Mouse (Mus musculus) frontal cortex, postnatal 36 days (tissue): Measurements from ENCODE around the gene Npm3.

ENCODE experiments used
- DNase-seq, 2 experiments: peaks; one replicate each; pipeline ENCODE4 v3.0.0; 2022; ENCODE audit warnings: low spot score in 2 of 2

Gene Npm3

DNA sequence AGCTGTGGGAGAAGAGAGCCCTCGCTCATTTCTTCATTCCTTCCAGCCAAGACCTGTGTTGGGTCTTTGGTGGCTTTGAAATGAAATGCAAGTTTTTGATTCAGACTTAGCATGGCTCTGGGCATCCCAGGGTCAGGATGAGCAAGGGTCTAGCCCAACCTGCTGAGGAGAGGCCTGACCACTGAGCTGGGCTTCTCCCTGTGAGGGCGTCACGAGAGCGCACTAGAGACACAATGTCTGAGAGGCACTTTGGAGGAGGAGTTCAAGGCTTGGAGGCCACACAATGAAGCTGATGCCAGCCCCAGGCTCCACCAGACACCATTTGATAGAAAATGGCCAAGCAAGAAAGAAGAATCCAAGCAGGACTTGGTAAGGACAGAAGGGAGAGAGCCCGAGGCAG lies 15.2 kb downstream of the Npm3 start:
- no peak for DNase-seq

DNA sequence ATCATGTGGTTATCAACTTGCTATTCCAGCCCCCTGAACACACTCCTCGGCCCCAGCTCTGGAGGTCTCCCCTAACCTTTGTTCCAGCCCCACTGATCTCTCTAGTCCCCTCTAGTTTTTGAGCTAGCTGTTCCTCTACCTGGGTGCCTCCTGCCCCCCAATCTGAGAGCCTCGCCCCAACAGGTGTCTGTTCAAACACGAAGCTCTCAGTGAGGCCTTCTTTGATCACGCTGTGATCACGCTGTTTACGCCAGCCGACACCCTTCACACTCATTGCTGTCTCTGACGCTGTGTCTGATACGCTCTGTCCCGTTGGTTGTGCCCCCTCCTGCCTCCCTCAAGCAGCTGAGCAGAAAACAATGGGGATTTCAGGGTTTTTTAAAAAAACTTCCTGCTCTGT lies 15.8 kb downstream of the Npm3 start:
- no peak for DNase-seq

DNA sequence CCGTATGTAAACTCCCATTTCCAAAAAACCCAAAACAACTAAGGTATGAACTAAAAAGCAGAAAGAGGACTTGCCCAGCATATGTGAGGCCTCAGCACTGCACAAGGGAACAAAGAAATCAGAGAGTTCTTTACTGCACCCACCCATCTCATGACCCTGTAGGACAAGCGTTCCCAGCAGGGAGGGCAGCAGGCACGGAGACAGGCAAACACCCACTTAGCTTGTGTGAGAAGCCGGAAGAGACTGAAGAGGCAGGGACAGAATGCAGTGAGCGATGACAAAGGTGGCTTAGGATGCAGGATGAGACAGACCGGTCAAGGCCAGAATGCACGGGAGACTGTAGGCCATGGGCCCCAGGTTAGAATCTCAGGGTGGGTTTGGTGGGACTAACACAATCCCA lies 17.7 kb downstream of the Npm3 start:
- no peak for DNase-seq

DNA sequence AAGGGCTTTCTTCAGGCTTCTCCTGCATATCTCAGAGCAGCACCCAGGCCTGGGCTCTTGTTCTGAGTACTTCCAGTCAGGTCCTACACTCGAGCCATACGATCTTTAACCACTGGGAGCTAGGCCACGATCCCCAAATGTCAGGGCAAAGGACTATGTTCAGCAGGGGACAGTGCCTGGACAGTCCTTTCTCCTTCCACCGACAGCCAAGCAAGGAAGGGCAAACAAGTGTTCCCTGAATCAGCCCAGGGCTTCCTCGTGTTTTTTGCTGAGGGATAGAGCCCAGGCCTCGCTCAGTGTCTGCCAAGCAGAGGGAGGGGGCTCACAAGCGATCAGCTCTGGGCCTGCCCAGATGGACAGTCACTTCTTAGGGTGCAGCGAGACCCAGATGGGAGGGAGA lies 19.3 kb downstream of the Npm3 start:
- no peak for DNase-seq

DNA sequence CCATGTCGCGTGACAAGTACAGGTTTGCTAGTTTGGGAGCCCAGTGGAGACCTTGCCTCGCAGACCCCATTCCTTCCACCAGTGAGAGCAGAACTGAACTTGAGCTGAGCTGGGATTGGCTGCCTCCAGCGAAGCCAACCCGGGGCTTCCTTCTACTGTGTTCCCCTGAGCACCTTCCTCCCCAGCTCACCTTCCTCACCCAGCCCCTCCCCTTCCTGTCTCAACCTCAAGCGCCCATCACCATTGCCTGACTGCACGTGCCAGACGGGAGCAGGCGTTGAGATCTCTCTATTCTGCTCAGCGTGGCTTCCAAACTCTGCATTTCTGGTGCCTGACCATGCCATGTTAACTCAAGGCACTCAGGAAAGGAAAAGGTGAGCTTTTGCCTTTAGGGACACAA lies 22.2 kb downstream of the Npm3 start:
- no peak for DNase-seq

DNA sequence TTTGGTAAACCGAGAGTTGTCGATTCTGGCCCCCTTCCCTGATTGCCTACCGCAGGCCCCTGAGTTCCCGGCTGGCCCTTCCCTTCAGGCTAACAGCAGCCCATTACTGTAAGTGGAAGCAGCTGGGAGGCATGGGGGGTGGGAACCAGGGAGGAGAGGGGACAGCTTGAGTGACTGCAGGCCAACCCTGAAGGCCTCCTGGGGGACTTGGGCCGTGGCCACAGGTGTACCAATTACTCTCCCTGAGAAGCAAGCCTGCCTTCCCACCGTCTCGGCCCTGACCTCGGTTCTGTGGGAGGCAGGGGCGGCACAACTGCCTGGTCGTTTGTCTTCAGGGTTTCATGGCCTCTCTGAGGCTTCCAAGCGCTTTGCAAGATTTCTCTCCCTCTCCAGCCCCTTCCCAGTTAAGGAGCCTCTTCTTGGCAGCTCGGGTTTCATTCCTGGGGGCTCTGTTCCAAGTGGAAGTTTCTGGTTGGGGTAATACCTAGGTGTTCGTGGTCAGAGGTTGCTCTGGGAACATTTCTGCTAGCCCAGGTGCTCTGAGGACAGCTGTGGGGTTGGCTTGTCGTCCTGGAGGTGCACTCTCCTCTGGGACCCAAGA lies 23.6 kb downstream of the Npm3 start:
- no peak for DNase-seq

DNA sequence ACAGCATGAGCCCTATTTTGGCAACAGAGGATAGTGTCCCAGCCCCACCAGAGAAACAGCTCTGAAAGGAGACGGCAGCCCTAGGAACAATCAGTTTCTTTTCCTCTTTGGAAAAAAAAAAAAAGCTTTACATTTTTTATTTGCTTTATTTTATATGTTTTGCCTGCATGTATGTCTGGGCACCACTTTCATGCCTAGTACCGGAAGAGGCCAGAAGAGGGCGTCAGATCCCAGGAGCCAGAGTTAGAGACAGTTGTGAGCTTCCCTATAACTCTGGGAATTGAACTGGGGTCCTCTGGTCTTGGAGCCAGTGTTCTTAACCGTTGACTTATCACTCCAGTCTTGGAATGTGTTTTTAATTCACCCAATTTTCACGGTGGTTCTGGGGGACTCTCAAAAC lies 27.2 kb downstream of the Npm3 start:
- no peak for DNase-seq

DNA sequence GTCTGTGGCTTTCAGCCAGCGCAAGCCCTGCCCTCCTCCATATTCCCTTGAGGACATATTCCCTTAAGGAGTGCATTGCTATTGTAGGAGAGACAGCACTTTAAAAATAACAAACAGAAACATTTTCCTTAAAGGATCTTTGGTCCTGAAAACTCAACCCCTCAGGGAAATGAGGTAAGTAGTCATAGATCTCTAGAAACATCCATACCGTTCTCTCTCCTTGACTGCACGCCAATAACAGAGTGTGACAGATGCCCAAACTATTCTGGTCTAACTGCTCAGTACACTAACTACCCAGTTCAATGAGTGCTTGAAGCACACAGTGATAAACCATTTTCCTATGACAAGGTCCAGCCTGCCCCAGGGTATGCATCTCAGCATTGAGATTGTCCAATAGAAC lies 31.1 kb downstream of the Npm3 start:
- no peak for DNase-seq

DNA sequence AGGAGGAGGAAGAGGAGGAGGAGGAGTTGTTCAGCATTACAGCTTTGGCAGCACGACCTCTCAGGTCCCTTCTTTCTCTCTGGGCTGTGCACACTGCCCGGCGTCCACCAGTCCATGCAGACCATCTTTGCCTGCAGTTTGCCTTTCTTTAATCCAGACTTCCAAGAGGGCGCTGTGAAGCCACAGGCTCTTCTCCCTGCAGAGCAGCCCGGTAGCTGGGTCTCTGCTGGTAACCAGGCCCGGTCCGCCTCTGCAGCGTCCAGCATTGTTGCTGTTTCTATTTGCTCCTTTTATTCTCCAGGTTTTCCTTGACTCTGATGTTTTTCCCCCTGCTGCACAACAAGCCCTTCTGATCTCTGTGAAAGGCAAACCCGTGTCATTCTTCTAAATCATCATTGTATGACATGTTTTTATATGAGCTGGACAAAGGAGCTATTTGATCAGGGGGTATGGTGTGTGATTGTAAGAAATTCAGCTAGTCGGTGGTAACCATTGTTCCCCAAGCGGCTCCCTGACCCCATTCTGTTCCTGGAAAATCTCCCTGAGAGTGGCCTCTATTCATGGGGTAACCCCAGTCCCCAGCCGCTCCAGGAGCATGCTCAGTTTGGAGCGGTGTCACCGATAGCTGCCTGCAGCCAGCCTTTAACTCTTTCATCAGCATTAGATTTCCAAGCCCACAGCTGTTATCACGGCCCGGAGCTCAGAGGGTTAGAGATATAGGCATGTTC lies 31.7 kb downstream of the Npm3 start:
- peak; percentile 23 to 40 for DNase-seq

DNA sequence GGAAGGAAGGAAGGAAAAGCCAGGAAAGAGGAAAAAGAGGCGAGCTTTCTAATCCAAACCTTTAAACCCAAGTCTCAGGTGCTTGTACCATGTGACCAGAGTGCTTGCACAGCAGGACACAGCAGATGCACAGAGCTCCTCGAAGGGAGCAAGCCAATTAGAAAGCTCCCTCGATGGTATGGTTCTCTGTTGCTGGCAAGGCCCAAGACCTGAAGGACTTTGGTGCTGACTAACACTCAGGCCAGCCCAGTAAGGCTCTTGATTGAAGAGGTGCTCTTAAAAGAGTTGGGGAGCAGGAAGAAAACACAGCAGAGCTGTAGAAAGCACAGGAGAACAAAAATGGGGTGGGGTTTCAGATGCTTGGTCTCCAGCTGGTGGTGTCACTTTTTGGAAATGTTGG lies 40.7 kb downstream of the Npm3 start:
- no peak for DNase-seq
